Mouse (Mus musculus): Measurements from ENCODE around the gene Blm.

- TF ChIP-seq USF1 (IDR thresholded peaks at IDR 0.05; ENCODE audit: low read depth, low read length) (no peak), TBP (conservative IDR thresholded peaks at IDR 0.05; ENCODE audit: low read depth, low read length) (no peak)
Observed at GRCm38 (mm10) chr7:80561271-80561670, 26.4 kb upstream of the Blm start.

All from CH12.LX (cell line).